Mouse (Mus musculus): Measurements from ENCODE around the gene Trpv2. TPM values are rescaled to one million over a fixed set of nuclear protein-coding genes. Genes with fewer than 3 reads are reported as not detected.
A peak's percentile ranks its signal among the peaks of the same experiment; 100 is the strongest.

The Trpv2 gene
- polyA plus RNA-seq, 1 experiment, result 1.9 TPM

GRCm38 (mm10) chr11:62554934-62555517 lies 19.3 kb upstream of the Trpv2 start:
- Histone ChIP-seq H3K27ac (ENCODE audit: insufficient read depth, low read length) (no peak overlapping the region), H3K9ac (ENCODE audit: low read depth, poor library complexity, severe bottlenecking) (no peak overlapping the region), H3K4me3 (ENCODE audit: low read depth, low read length) (no peak overlapping the region), H3K36me3 (ENCODE audit: control insufficient read depth, insufficient read depth, low read length, poor library complexity, severe bottlenecking) (peaks cover 18% of the 10 kb centered on the region), H3K27me3 (ENCODE audit: control insufficient read depth, insufficient read depth, low read length, poor library complexity, severe bottlenecking) (no peaks in the 10 kb centered on the region), H3K9me3 (replicated peaks; ENCODE audit: control insufficient read depth, insufficient read depth, low read length, poor library complexity, severe bottlenecking) (no peaks in the 10 kb centered on the region), H3K4me1 (ENCODE audit: control insufficient read depth, insufficient read depth, low read length) (no peaks in the 10 kb centered on the region)
- TF ChIP-seq EP300 (IDR thresholded peaks at IDR 0.05; ENCODE audit: insufficient read depth, low read depth, low read length) (no peak), CTCF (IDR thresholded peaks at IDR 0.05; ENCODE audit: low read depth, low read length) (no peak), POLR2A (IDR thresholded peaks at IDR 0.05; ENCODE audit: insufficient read depth, low read length) (no peak)

DNA sequence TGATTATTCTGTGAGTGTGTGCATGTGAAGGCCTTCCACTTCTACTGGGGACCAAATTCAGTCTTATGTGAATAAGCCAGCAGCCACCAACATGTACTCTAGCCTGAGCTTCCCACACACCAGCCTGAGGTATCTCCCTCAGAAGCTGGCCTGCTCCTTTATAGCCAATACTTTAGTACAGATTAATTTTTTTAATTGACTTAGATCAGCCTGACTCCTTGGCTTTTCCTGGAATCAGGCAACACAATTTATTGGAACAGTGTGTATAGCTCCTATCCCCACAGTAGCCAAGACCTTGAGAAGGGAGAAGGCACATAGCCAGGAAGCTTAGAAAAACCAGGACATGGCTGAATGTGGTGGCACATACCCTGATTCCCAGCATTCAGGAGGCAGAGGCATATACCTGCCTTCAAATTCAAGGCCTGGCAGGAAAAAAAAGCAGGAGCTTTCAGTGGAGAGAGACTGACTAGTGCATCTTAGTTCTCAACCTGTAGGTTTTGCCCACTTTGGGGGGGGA lies 18.3 kb upstream of the Trpv2 start:
- Histone ChIP-seq H3K27me3 (ENCODE audit: control insufficient read depth, insufficient read depth, low read length, poor library complexity, severe bottlenecking) (no peaks in the 10 kb centered on the region), H3K4me1 (ENCODE audit: control insufficient read depth, insufficient read depth, low read length) (no peaks in the 10 kb centered on the region), H3K27ac (ENCODE audit: insufficient read depth, low read length) (no peak overlapping the region), H3K9me3 (replicated peaks; ENCODE audit: control insufficient read depth, insufficient read depth, low read length, poor library complexity, severe bottlenecking) (no peaks in the 10 kb centered on the region), H3K4me3 (ENCODE audit: low read depth, low read length) (no peak overlapping the region), H3K9ac (ENCODE audit: low read depth, poor library complexity, severe bottlenecking) (no peak overlapping the region), H3K36me3 (ENCODE audit: control insufficient read depth, insufficient read depth, low read length, poor library complexity, severe bottlenecking) (peaks cover 18% of the 10 kb centered on the region)
- TF ChIP-seq CTCF (IDR thresholded peaks at IDR 0.05; ENCODE audit: low read depth, low read length), result no peak
- TF ChIP-seq POLR2A (IDR thresholded peaks at IDR 0.05; ENCODE audit: insufficient read depth, low read length), result no peak
- no peak for TF ChIP-seq EP300 (IDR thresholded peaks at IDR 0.05; ENCODE audit: insufficient read depth, low read depth, low read length)

DNA sequence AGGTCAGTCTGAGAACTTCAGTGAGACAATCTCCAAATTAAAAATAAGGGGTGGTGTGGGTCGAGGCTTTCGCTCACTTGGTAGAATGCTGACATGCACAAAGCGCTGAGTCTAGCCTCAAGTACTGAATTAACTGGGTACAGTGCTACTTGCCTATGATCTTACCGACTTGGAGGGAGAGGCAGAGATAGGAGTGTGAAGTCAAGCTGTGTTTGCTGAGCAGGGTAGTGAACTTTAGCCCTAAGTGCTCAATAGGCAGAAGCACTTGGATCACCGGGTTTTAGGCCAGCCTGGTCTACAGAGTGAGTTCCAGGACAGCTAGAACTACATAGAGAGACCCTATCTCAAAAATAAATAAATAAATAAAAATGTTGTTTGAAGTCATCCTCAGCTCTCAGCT lies 17.1 kb upstream of the Trpv2 start:
- no peak for TF ChIP-seq EP300 (IDR thresholded peaks at IDR 0.05; ENCODE audit: insufficient read depth, low read depth, low read length)
- no peak for TF ChIP-seq CTCF (IDR thresholded peaks at IDR 0.05; ENCODE audit: low read depth, low read length)
- no peak for TF ChIP-seq POLR2A (IDR thresholded peaks at IDR 0.05; ENCODE audit: insufficient read depth, low read length)
- Histone ChIP-seq H3K4me1 (ENCODE audit: control insufficient read depth, insufficient read depth, low read length) (no peaks in the 10 kb centered on the region), H3K9me3 (replicated peaks; ENCODE audit: control insufficient read depth, insufficient read depth, low read length, poor library complexity, severe bottlenecking) (no peaks in the 10 kb centered on the region), H3K27me3 (ENCODE audit: control insufficient read depth, insufficient read depth, low read length, poor library complexity, severe bottlenecking) (no peaks in the 10 kb centered on the region), H3K36me3 (ENCODE audit: control insufficient read depth, insufficient read depth, low read length, poor library complexity, severe bottlenecking) (peaks cover 18% of the 10 kb centered on the region), H3K4me3 (ENCODE audit: low read depth, low read length) (no peak overlapping the region), H3K27ac (ENCODE audit: insufficient read depth, low read length) (no peak overlapping the region), H3K9ac (ENCODE audit: low read depth, poor library complexity, severe bottlenecking) (no peak overlapping the region)

- no peaks in the 10 kb centered on the region for H3K9me3 ChIP-seq (replicated peaks; ENCODE audit: control insufficient read depth, insufficient read depth, low read length, poor library complexity, severe bottlenecking)
- TF ChIP-seq EP300 (IDR thresholded peaks at IDR 0.05; ENCODE audit: insufficient read depth, low read depth, low read length), result no peak
- no peak for TF ChIP-seq POLR2A (IDR thresholded peaks at IDR 0.05; ENCODE audit: insufficient read depth, low read length)
- no peak for TF ChIP-seq CTCF (IDR thresholded peaks at IDR 0.05; ENCODE audit: low read depth, low read length)
- H3K4me1 ChIP-seq (ENCODE audit: control insufficient read depth, insufficient read depth, low read length), result no peaks in the 10 kb centered on the region
- no peaks in the 10 kb centered on the region for H3K27me3 ChIP-seq (ENCODE audit: control insufficient read depth, insufficient read depth, low read length, poor library complexity, severe bottlenecking)
- peaks cover 16% of the 10 kb centered on the region for H3K36me3 ChIP-seq (ENCODE audit: control insufficient read depth, insufficient read depth, low read length, poor library complexity, severe bottlenecking)
- H3K4me3 ChIP-seq (ENCODE audit: low read depth, low read length), result no peak overlapping the region
- no peak overlapping the region for H3K27ac ChIP-seq (ENCODE audit: insufficient read depth, low read length)
- no peak overlapping the region for H3K9ac ChIP-seq (ENCODE audit: low read depth, poor library complexity, severe bottlenecking)
Observed at GRCm38 (mm10) chr11:62558152-62558551, 16.1 kb upstream of the Trpv2 start.

DNA sequence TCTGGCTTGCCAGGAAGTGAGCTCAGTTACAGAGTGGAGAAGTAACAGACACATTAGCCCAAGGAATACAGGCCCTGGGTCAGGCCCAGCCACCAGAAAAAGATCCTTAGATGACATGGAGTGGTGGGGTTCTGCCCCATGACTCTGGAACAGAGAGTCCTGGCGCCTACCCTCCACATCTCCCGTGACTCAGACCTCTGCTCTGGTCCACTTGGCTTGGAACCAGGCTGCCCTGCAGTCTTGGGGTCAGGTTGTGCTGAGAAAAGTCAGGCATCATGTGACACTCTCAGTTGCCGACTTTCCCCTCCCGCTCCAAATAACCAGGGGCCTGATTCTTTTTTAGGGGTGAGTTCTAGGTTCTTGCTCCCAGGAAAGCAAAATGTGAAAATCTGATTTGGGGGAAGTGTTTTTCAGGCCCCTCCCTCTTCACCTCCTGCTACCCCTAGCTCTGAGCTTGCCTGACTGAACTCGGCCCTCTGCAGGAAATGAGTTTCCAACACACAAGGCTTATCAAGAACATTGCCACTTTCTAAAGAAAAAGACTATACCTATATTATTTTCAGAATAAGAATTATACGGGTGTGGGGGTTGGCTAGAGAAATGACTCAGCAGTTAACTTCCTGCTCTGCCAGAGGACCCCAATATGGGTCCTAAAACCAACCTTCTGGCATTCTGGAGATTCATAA lies 15.2 kb upstream of the Trpv2 start:
- H3K4me3 ChIP-seq (ENCODE audit: low read depth, low read length), result no peak overlapping the region
- H3K27me3 ChIP-seq (ENCODE audit: control insufficient read depth, insufficient read depth, low read length, poor library complexity, severe bottlenecking), result no peaks in the 10 kb centered on the region
- peaks cover 6% of the 10 kb centered on the region for H3K36me3 ChIP-seq (ENCODE audit: control insufficient read depth, insufficient read depth, low read length, poor library complexity, severe bottlenecking)
- no peaks in the 10 kb centered on the region for H3K4me1 ChIP-seq (ENCODE audit: control insufficient read depth, insufficient read depth, low read length)
- no peak for TF ChIP-seq POLR2A (IDR thresholded peaks at IDR 0.05; ENCODE audit: insufficient read depth, low read length)
- TF ChIP-seq CTCF (IDR thresholded peaks at IDR 0.05; ENCODE audit: low read depth, low read length), result no peak
- TF ChIP-seq EP300 (IDR thresholded peaks at IDR 0.05; ENCODE audit: insufficient read depth, low read depth, low read length), result no peak
- no peaks in the 10 kb centered on the region for H3K9me3 ChIP-seq (replicated peaks; ENCODE audit: control insufficient read depth, insufficient read depth, low read length, poor library complexity, severe bottlenecking)
- H3K9ac ChIP-seq (ENCODE audit: low read depth, poor library complexity, severe bottlenecking), result no peak overlapping the region
- no peak overlapping the region for H3K27ac ChIP-seq (ENCODE audit: insufficient read depth, low read length)

DNA sequence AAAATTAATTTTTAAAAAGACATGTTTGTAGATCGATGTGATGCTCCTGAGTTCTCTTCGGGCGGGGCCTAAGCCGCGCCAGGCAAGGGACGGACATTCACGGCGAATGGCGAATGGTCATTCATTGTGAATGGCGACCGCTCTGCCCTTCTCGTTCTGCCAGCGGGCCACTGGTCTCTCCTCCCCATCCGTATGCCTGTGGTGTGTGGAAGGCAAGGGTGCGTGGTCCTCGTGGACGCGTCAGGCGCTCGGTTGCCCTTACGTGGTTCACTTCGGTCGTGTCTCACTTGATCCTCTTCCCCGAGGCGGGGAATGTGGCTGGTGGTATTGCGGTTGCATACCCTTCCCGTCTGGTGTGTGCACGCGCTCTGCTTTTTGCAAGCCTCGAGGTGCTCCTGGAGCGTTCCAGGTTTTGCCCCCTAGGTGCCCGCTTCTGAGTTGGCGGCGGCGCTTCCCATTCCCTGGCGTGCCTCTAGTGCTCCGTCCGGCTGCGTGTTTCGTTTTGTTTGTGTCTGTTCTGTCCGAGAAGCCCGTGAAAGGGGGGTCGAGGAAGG lies 13.7 kb upstream of the Trpv2 start:
- Histone ChIP-seq H3K27ac (ENCODE audit: insufficient read depth, low read length) (no peak overlapping the region), H3K4me3 (ENCODE audit: low read depth, low read length) (peak overlapping the region; percentile 45)

More for the DNA sequence above, 13.7 kb upstream of the Trpv2 start:
- H3K9me3 ChIP-seq (replicated peaks; ENCODE audit: control insufficient read depth, insufficient read depth, low read length, poor library complexity, severe bottlenecking), result no peaks in the 10 kb centered on the region
- no peaks in the 10 kb centered on the region for H3K27me3 ChIP-seq (ENCODE audit: control insufficient read depth, insufficient read depth, low read length, poor library complexity, severe bottlenecking)
- no peaks in the 10 kb centered on the region for H3K36me3 ChIP-seq (ENCODE audit: control insufficient read depth, insufficient read depth, low read length, poor library complexity, severe bottlenecking)
- no peaks in the 10 kb centered on the region for H3K4me1 ChIP-seq (ENCODE audit: control insufficient read depth, insufficient read depth, low read length)
- H3K9ac ChIP-seq (ENCODE audit: low read depth, poor library complexity, severe bottlenecking), result peak overlapping the region; percentile 2; the same call in 1 of the 2 replicates
- TF ChIP-seq EP300 (IDR thresholded peaks at IDR 0.05; ENCODE audit: insufficient read depth, low read depth, low read length), result no peak
- no peak for TF ChIP-seq CTCF (IDR thresholded peaks at IDR 0.05; ENCODE audit: low read depth, low read length)
- no peak for TF ChIP-seq POLR2A (IDR thresholded peaks at IDR 0.05; ENCODE audit: insufficient read depth, low read length)
